Mouse (Mus musculus): ENCODE measurements around the gene Maff. TPM values are rescaled to one million over a fixed set of nuclear protein-coding genes. Genes with fewer than 3 reads are reported as not detected.

Maff gene
- polyA plus RNA-seq, 1 experiment from 2014 or later = 5.2 TPM

- Histone ChIP-seq H3K9ac (ENCODE audit: low read length) (peak overlapping the region; percentile 71), H3K36me3 (ENCODE audit: control insufficient read depth, insufficient read depth, low read length) (peaks cover 5% of the 10 kb centered on the region), H3K4me1 (replicated peaks; ENCODE audit: control insufficient read depth, insufficient read depth, low read length) (peaks cover 53% of the 10 kb centered on the region), H3K4me3 (ENCODE audit: low read length) (peak overlapping the region; percentile 53), H3K4me2 (ENCODE audit: low read depth, low read length) (peak overlapping the region; percentile 91), H3K9me3 (ENCODE audit: control insufficient read depth, low read length) (no peaks in the 10 kb centered on the region), H3K27me3 (ENCODE audit: control insufficient read depth, insufficient read depth, low read depth, low read length) (no peaks in the 10 kb centered on the region), H3K27ac (ENCODE audit: low read length) (peak overlapping the region; percentile 84)
- peak; percentile 91 for ATAC-seq (ENCODE audit: low read depth)
- under 1% methylated on average over 68 of the region's 77 CpGs for WGBS
These were observed 10.9 kb downstream of the Maff start for GRCm38 (mm10) chr15:79357036-79357911.

DNA sequence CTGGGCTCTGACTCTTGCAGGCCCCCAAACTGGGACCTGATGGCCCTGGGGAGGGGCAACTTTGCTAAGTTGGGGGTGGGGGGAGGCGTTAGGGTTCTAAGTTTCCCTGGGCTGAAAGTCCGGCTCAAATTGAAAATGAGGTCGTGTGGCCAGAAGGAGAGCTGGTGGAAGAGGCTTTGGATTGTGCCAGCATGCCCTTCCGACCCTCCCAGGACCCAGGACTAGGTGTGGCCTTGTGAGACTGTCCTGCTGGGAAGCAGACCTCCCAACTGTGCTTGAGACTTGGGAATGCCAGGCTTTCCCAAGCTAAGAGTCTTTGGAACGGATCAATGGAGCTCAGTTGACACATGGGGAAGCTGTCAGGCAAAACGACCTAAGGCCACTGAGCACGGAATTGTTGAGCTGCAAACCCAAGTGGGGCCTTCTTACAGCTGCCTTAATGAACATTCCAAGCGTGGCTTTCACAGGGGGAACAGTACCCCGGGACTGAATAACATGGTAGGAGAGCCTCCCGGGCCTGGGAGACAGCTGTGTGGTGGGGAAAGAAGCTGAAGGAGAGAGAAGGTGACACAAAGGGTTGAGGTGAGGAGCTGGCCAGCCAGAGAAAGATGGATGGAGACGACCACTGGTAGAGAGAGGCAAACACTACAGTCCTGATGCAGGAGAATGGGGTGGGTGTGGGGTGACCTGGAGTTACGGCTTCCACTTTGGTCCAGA, 11.7 kb downstream of the Maff start:
- peak; percentile 7; the same call in 1 of the 2 replicates for ATAC-seq (ENCODE audit: low read depth)
- Histone ChIP-seq H3K9ac (ENCODE audit: low read length) (peak overlapping the region; percentile 55; the same call in 1 of the 2 replicates), H3K4me1 (replicated peaks; ENCODE audit: control insufficient read depth, insufficient read depth, low read length) (peaks cover 50% of the 10 kb centered on the region)

DNA sequence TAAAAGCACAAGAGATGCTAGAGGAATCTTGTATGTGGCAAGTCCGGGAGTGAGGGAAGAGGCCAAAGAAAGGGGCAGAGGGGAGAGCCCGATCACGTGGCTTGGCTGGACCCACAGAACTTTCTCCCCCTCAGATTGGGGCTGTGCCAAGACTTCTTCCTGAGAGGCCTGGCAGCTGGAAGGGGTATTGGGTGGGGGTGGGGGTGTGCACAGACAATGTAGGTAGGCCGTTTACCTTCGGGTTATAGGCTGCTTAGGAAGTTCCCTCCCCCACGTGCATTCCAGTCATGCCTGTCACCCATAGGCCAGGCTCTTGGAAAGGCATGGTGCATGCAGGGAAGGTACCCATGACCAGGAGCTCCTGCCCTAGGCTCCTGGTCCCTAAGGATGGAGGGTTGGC, 13.5 kb downstream of the Maff start:
- H3K36me3 ChIP-seq (ENCODE audit: control insufficient read depth, insufficient read depth, low read length) = peaks cover 18% of the 10 kb centered on the region
- 6% methylated on average over 6 of the region's 6 CpGs for WGBS
- H3K4me2 ChIP-seq (ENCODE audit: low read depth, low read length) = no peak overlapping the region
- peaks cover 50% of the 10 kb centered on the region for H3K4me1 ChIP-seq (replicated peaks; ENCODE audit: control insufficient read depth, insufficient read depth, low read length)
- no peaks in the 10 kb centered on the region for H3K27me3 ChIP-seq (ENCODE audit: control insufficient read depth, insufficient read depth, low read depth, low read length)
- no peak overlapping the region for H3K4me3 ChIP-seq (ENCODE audit: low read length)
- 0 out of 2 replicates have a peak overlapping the region, but pooled peaks have one; percentile 3 for H3K9ac ChIP-seq (ENCODE audit: low read length)
- peak; percentile 51 for ATAC-seq (ENCODE audit: low read depth)
- peak overlapping the region; percentile 82 for H3K27ac ChIP-seq (ENCODE audit: low read length)
- H3K9me3 ChIP-seq (ENCODE audit: control insufficient read depth, low read length) = no peaks in the 10 kb centered on the region

More for the DNA sequence above, 11.7 kb downstream of the Maff start:
- H3K4me2 ChIP-seq (ENCODE audit: low read depth, low read length) = peak overlapping the region; percentile 91
- peaks cover 12% of the 10 kb centered on the region for H3K36me3 ChIP-seq (ENCODE audit: control insufficient read depth, insufficient read depth, low read length)
- WGBS = 32% methylated on average over 12 of the region's 12 CpGs
- H3K27ac ChIP-seq (ENCODE audit: low read length) = peak overlapping the region; percentile 91
- H3K27me3 ChIP-seq (ENCODE audit: control insufficient read depth, insufficient read depth, low read depth, low read length) = no peaks in the 10 kb centered on the region
- H3K4me3 ChIP-seq (ENCODE audit: low read length) = peak overlapping the region; percentile 14; the same call in 1 of the 2 replicates
- H3K9me3 ChIP-seq (ENCODE audit: control insufficient read depth, low read length) = no peaks in the 10 kb centered on the region

DNA sequence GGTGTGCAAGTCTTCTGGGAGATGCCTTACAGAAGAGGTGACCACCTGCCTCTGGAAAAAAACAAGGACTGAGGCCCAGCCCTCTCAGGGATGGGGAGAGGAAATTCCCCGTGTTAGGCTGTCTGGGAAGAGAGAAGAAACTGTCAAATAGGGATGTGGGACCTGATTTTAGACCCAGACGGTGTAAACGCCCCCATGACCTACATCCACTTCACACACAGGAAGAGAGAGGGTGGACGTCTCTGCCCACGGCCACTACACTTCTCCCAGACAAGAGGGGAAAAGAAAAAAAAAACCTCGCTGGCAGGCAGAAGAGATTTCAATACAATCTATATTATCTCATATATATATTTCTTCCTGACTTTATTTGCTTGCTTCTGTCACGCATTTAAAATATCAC, 13.9 kb downstream of the Maff start:
- H3K9ac ChIP-seq (ENCODE audit: low read length) = peak overlapping the region; percentile 3; the same call in 1 of the 2 replicates
- H3K4me1 ChIP-seq (replicated peaks; ENCODE audit: control insufficient read depth, insufficient read depth, low read length) = peaks cover 50% of the 10 kb centered on the region
- no peak overlapping the region for H3K4me3 ChIP-seq (ENCODE audit: low read length)
- peaks cover 22% of the 10 kb centered on the region for H3K36me3 ChIP-seq (ENCODE audit: control insufficient read depth, insufficient read depth, low read length)
- peak overlapping the region; percentile 82 for H3K27ac ChIP-seq (ENCODE audit: low read length)
- WGBS = 13% methylated on average over 7 of the region's 7 CpGs
- no peaks in the 10 kb centered on the region for H3K9me3 ChIP-seq (ENCODE audit: control insufficient read depth, low read length)
- H3K27me3 ChIP-seq (ENCODE audit: control insufficient read depth, insufficient read depth, low read depth, low read length) = no peaks in the 10 kb centered on the region
- no peak overlapping the region for H3K4me2 ChIP-seq (ENCODE audit: low read depth, low read length)
- ATAC-seq (ENCODE audit: low read depth) = no peak

GRCm38 (mm10) chr15:79361023-79361422, 14.6 kb downstream of the Maff start:
- H3K4me1 ChIP-seq (replicated peaks; ENCODE audit: control insufficient read depth, insufficient read depth, low read length) = peaks cover 47% of the 10 kb centered on the region
- no peak overlapping the region for H3K4me3 ChIP-seq (ENCODE audit: low read length)
- peak overlapping the region; percentile 21; the same call in 1 of the 2 replicates for H3K9ac ChIP-seq (ENCODE audit: low read length)
- no peaks in the 10 kb centered on the region for H3K9me3 ChIP-seq (ENCODE audit: control insufficient read depth, low read length)
- H3K27me3 ChIP-seq (ENCODE audit: control insufficient read depth, insufficient read depth, low read depth, low read length) = no peaks in the 10 kb centered on the region
- no peak overlapping the region for H3K4me2 ChIP-seq (ENCODE audit: low read depth, low read length)
- peak overlapping the region; percentile 82 for H3K27ac ChIP-seq (ENCODE audit: low read length)
- H3K36me3 ChIP-seq (ENCODE audit: control insufficient read depth, insufficient read depth, low read length) = peaks cover 24% of the 10 kb centered on the region
- 33% methylated on average over 4 of the region's 4 CpGs for WGBS
- ATAC-seq (ENCODE audit: low read depth) = no peak

- 68% methylated on average over 6 of the region's 6 CpGs for WGBS
- Histone ChIP-seq H3K27ac (ENCODE audit: low read length) (no peak overlapping the region), H3K27me3 (ENCODE audit: control insufficient read depth, insufficient read depth, low read depth, low read length) (no peaks in the 10 kb centered on the region), H3K36me3 (ENCODE audit: control insufficient read depth, insufficient read depth, low read length) (peaks cover 24% of the 10 kb centered on the region), H3K4me3 (ENCODE audit: low read length) (no peak overlapping the region), H3K4me2 (ENCODE audit: low read depth, low read length) (no peak overlapping the region), H3K9ac (ENCODE audit: low read length) (no peak overlapping the region), H3K4me1 (replicated peaks; ENCODE audit: control insufficient read depth, insufficient read depth, low read length) (peaks cover 43% of the 10 kb centered on the region), H3K9me3 (ENCODE audit: control insufficient read depth, low read length) (no peaks in the 10 kb centered on the region)
- ATAC-seq (ENCODE audit: low read depth) = no peak
These were observed 17.7 kb downstream of the Maff start for GRCm38 (mm10) chr15:79364120-79364519.

DNA sequence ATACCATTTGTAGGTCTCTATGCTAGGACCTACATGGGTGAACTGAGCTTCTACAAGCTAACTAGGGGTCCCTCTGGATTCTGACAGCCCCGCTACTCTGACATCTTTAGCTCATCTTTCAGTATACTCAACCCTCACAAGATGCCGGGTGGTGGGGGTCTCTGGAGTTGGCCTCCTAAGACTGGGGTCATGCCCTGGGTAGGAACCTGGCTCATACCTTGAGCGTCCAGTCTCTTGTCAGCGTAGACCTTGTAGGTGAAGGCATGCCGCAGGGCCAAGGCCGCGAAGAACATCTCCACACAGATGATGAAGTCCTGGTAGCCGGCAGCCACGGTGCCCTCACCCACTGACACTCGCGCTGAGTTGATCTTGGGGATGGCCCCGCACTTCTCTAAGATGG, 18.6 kb downstream of the Maff start:
- Histone ChIP-seq H3K27me3 (ENCODE audit: control insufficient read depth, insufficient read depth, low read depth, low read length) (no peaks in the 10 kb centered on the region), H3K4me3 (ENCODE audit: low read length) (no peak overlapping the region), H3K9ac (ENCODE audit: low read length) (no peak overlapping the region), H3K27ac (ENCODE audit: low read length) (no peak overlapping the region), H3K9me3 (ENCODE audit: control insufficient read depth, low read length) (no peaks in the 10 kb centered on the region), H3K36me3 (ENCODE audit: control insufficient read depth, insufficient read depth, low read length) (peaks cover 24% of the 10 kb centered on the region), H3K4me1 (replicated peaks; ENCODE audit: control insufficient read depth, insufficient read depth, low read length) (peaks cover 43% of the 10 kb centered on the region), H3K4me2 (ENCODE audit: low read depth, low read length) (no peak overlapping the region)
- WGBS = 96% methylated on average over 12 of the region's 12 CpGs
- ATAC-seq (ENCODE audit: low read depth) = no peak

DNA sequence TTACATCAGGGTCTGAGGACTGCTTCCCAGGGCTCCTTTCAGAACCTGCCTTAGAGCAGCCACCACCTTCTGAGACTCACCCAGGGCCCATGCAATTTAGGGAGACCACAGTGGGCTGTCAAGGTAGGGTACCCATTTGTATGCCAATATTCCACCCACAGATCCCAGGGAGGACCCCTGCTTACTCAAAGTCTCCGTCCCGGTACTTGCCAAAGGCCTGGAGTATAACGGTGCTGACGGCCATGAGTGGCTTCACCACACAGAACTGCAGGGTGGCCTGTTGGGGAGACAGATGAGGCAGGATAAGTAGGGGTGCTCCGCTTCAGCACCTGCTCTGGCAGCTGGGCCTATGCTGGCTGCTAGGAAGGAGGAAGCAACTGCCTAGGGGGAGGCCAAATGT, 20.0 kb downstream of the Maff start:
- H3K4me3 ChIP-seq (ENCODE audit: low read length) = no peak overlapping the region
- no peak overlapping the region for H3K4me2 ChIP-seq (ENCODE audit: low read depth, low read length)
- H3K27ac ChIP-seq (ENCODE audit: low read length) = no peak overlapping the region
- H3K4me1 ChIP-seq (replicated peaks; ENCODE audit: control insufficient read depth, insufficient read depth, low read length) = peaks cover 31% of the 10 kb centered on the region
- H3K27me3 ChIP-seq (ENCODE audit: control insufficient read depth, insufficient read depth, low read depth, low read length) = no peaks in the 10 kb centered on the region
- WGBS = 89% methylated on average over 5 of the region's 5 CpGs
- H3K9me3 ChIP-seq (ENCODE audit: control insufficient read depth, low read length) = no peaks in the 10 kb centered on the region
- H3K9ac ChIP-seq (ENCODE audit: low read length) = no peak overlapping the region
- H3K36me3 ChIP-seq (ENCODE audit: control insufficient read depth, insufficient read depth, low read length) = peaks cover 24% of the 10 kb centered on the region
- ATAC-seq (ENCODE audit: low read depth) = no peak

- Histone ChIP-seq H3K27me3 (ENCODE audit: control insufficient read depth, insufficient read depth, low read depth, low read length) (no peaks in the 10 kb centered on the region), H3K9ac (ENCODE audit: low read length) (peak overlapping the region; percentile 51), H3K4me3 (ENCODE audit: low read length) (peak overlapping the region; percentile 13), H3K4me2 (ENCODE audit: low read depth, low read length) (peak overlapping the region; percentile 35), H3K36me3 (ENCODE audit: control insufficient read depth, insufficient read depth, low read length) (peaks cover 17% of the 10 kb centered on the region), H3K4me1 (replicated peaks; ENCODE audit: control insufficient read depth, insufficient read depth, low read length) (peaks cover 26% of the 10 kb centered on the region), H3K9me3 (ENCODE audit: control insufficient read depth, low read length) (no peaks in the 10 kb centered on the region), H3K27ac (ENCODE audit: low read length) (peak overlapping the region; percentile 96)
- peak; percentile 92 for ATAC-seq (ENCODE audit: low read depth)
- WGBS = 9% methylated on average over 14 of the region's 14 CpGs
These were observed 21.9 kb downstream of the Maff start for GRCm38 (mm10) chr15:79368313-79368811.

Data from lung, embryonic 16.5 days (tissue).